Mouse (Mus musculus) CH12F3 (cell line): ENCODE data around the gene Trim80.
"Not testable (repeated sequence)": the region's sequence is repeated elsewhere in the genome, so short reads cannot be mapped to it uniquely, and the experiment has no call there.

Experiments used
- in situ Hi-C: fragments of 300-500 bp; cut with MboI; formaldehyde crosslinking; loops from 2 replicates; pipeline ENCODE4 v1.14.3; 2020; ENCODE audit warnings: low sequenced_read_pairs

Trim80 gene

GRCm38 (mm10) chr11:115491356-115492083, 51.2 kb downstream of the Trim80 start, which contains the start of gene Nt5c:
Gene Nt5c, minus strand, starts transcription at chr11:115491862.
- in situ Hi-C loops = no loop called here

GRCm38 (mm10) chr11:115492387-115492786, 52.0 kb downstream of the Trim80 start:
- in situ Hi-C loops = no loop called here

GRCm38 (mm10) chr11:115496559-115496958, 56.2 kb downstream of the Trim80 start:
- in situ Hi-C loops = not testable (repeated sequence)
